Mouse (Mus musculus): Measurements from ENCODE around the gene Dock4. TPM values are rescaled to one million over a fixed set of nuclear protein-coding genes. Genes with fewer than 3 reads are reported as not detected.

Gene Dock4
- total and polyA plus RNA-seq, 2 experiments from 2014 or later: 15.5 to 28.6 TPM

GRCm38 (mm10) chr12:40415312-40415925 is 30.3 kb upstream of the Dock4 start:
- Histone ChIP-seq H3K9me3 (ENCODE audit: low read length) (no peaks in the 10 kb centered on the region), H3K4me3 (ENCODE audit: low read depth, low read length) (peak overlapping the region; percentile 14)
- peak; percentile 16 for DNase-seq (ENCODE audit: low spot score)

GRCm38 (mm10) chr12:40417257-40417656 is 28.5 kb upstream of the Dock4 start:
- no peak overlapping the region for H3K4me3 ChIP-seq (ENCODE audit: low read depth, low read length)
- ATAC-seq (ENCODE audit: low FRiP score) (no peak), DNase-seq (ENCODE audit: low spot score) (no peak)
- H3K4me1 ChIP-seq (ENCODE audit: insufficient read depth, low read length): peaks cover 8% of the 10 kb centered on the region; the same call in 1 of the 2 replicates
- H3K27me3 ChIP-seq (ENCODE audit: insufficient read depth, low read length): no peaks in the 10 kb centered on the region
- H3K27ac ChIP-seq (ENCODE audit: low read depth, low read length): no peak overlapping the region
- no peak overlapping the region for H3K9ac ChIP-seq (replicated peaks; ENCODE audit: low read length, poor library complexity, severe bottlenecking)
- no peak for TF ChIP-seq CTCF (IDR thresholded peaks at IDR 0.05)
- H3K36me3 ChIP-seq (ENCODE audit: insufficient read depth, low read length): no peaks in the 10 kb centered on the region
- no peaks in the 10 kb centered on the region for H3K9me3 ChIP-seq (ENCODE audit: low read length)
- H3K4me2 ChIP-seq (ENCODE audit: low read depth, low read length, poor library complexity, severe bottlenecking): no peak overlapping the region
- WGBS: 97% methylated on average over 4 of the region's 4 CpGs

More at GRCm38 (mm10) chr12:40415312-40415925, 30.3 kb upstream of the Dock4 start:
- TF ChIP-seq CTCF (IDR thresholded peaks at IDR 0.05): no peak; the same call in 1 of the 2 replicates
- H3K27me3 ChIP-seq (ENCODE audit: insufficient read depth, low read length): no peaks in the 10 kb centered on the region
- H3K4me2 ChIP-seq (ENCODE audit: low read depth, low read length, poor library complexity, severe bottlenecking): peak overlapping the region; percentile 41
- H3K4me1 ChIP-seq (ENCODE audit: insufficient read depth, low read length): peaks cover 8% of the 10 kb centered on the region; the same call in 1 of the 2 replicates
- 28% methylated on average over 8 of the region's 8 CpGs for WGBS
- no peak overlapping the region for H3K9ac ChIP-seq (replicated peaks; ENCODE audit: low read length, poor library complexity, severe bottlenecking)
- peak overlapping the region; percentile 83 for H3K27ac ChIP-seq (ENCODE audit: low read depth, low read length)
- no peaks in the 10 kb centered on the region for H3K36me3 ChIP-seq (ENCODE audit: insufficient read depth, low read length)
- peak; percentile 77 for ATAC-seq (ENCODE audit: low FRiP score)

- WGBS: 83% methylated on average over 1 of the region's 1 CpGs
- ATAC-seq (ENCODE audit: low FRiP score): no peak
- Histone ChIP-seq H3K9ac (replicated peaks; ENCODE audit: low read length, poor library complexity, severe bottlenecking) (no peak overlapping the region), H3K36me3 (ENCODE audit: insufficient read depth, low read length) (no peaks in the 10 kb centered on the region), H3K4me1 (ENCODE audit: insufficient read depth, low read length) (no peaks in the 10 kb centered on the region), H3K27me3 (ENCODE audit: insufficient read depth, low read length) (no peaks in the 10 kb centered on the region), H3K27ac (ENCODE audit: low read depth, low read length) (no peak overlapping the region), H3K4me3 (ENCODE audit: low read depth, low read length) (no peak overlapping the region), H3K4me2 (ENCODE audit: low read depth, low read length, poor library complexity, severe bottlenecking) (no peak overlapping the region), H3K9me3 (ENCODE audit: low read length) (no peaks in the 10 kb centered on the region)
- no peak for TF ChIP-seq CTCF (IDR thresholded peaks at IDR 0.05)
- no peak for DNase-seq (ENCODE audit: low spot score)
These were observed 20.8 kb upstream of the Dock4 start for GRCm38 (mm10) chr12:40424991-40425390.

- ATAC-seq (ENCODE audit: low FRiP score) (no peak), DNase-seq (ENCODE audit: low spot score) (no peak)
- Histone ChIP-seq H3K4me2 (ENCODE audit: low read depth, low read length, poor library complexity, severe bottlenecking) (no peak overlapping the region), H3K36me3 (ENCODE audit: insufficient read depth, low read length) (no peaks in the 10 kb centered on the region), H3K4me3 (ENCODE audit: low read depth, low read length) (no peak overlapping the region), H3K27me3 (ENCODE audit: insufficient read depth, low read length) (no peaks in the 10 kb centered on the region), H3K9ac (replicated peaks; ENCODE audit: low read length, poor library complexity, severe bottlenecking) (no peak overlapping the region), H3K4me1 (ENCODE audit: insufficient read depth, low read length) (no peaks in the 10 kb centered on the region), H3K27ac (ENCODE audit: low read depth, low read length) (no peak overlapping the region), H3K9me3 (ENCODE audit: low read length) (no peaks in the 10 kb centered on the region)
- no peak for TF ChIP-seq CTCF (IDR thresholded peaks at IDR 0.05)
- WGBS: 80% methylated on average over 10 of the region's 10 CpGs
These were observed 18.1 kb upstream of the Dock4 start for GRCm38 (mm10) chr12:40427606-40428005.

- no peak overlapping the region for H3K9ac ChIP-seq (replicated peaks; ENCODE audit: low read length, poor library complexity, severe bottlenecking)
- no peaks in the 10 kb centered on the region for H3K9me3 ChIP-seq (ENCODE audit: low read length)
- no peak overlapping the region for H3K27ac ChIP-seq (ENCODE audit: low read depth, low read length)
- no peak overlapping the region for H3K4me2 ChIP-seq (ENCODE audit: low read depth, low read length, poor library complexity, severe bottlenecking)
- 72% methylated on average over 3 of the region's 3 CpGs for WGBS
- no peaks in the 10 kb centered on the region for H3K36me3 ChIP-seq (ENCODE audit: insufficient read depth, low read length)
- ATAC-seq (ENCODE audit: low FRiP score) (no peak), DNase-seq (ENCODE audit: low spot score) (no peak)
- no peaks in the 10 kb centered on the region for H3K4me1 ChIP-seq (ENCODE audit: insufficient read depth, low read length)
- no peak overlapping the region for H3K4me3 ChIP-seq (ENCODE audit: low read depth, low read length)
- no peaks in the 10 kb centered on the region for H3K27me3 ChIP-seq (ENCODE audit: insufficient read depth, low read length)
- TF ChIP-seq CTCF (IDR thresholded peaks at IDR 0.05): no peak
These were observed 15.8 kb upstream of the Dock4 start for GRCm38 (mm10) chr12:40429976-40430375.

GRCm38 (mm10) chr12:40431075-40431474 is 14.7 kb upstream of the Dock4 start:
- Histone ChIP-seq H3K36me3 (ENCODE audit: insufficient read depth, low read length) (no peaks in the 10 kb centered on the region), H3K27me3 (ENCODE audit: insufficient read depth, low read length) (no peaks in the 10 kb centered on the region), H3K4me2 (ENCODE audit: low read depth, low read length, poor library complexity, severe bottlenecking) (no peak overlapping the region), H3K4me1 (ENCODE audit: insufficient read depth, low read length) (no peaks in the 10 kb centered on the region), H3K4me3 (ENCODE audit: low read depth, low read length) (no peak overlapping the region), H3K27ac (ENCODE audit: low read depth, low read length) (no peak overlapping the region), H3K9ac (replicated peaks; ENCODE audit: low read length, poor library complexity, severe bottlenecking) (no peak overlapping the region), H3K9me3 (ENCODE audit: low read length) (no peaks in the 10 kb centered on the region)
- DNase-seq (ENCODE audit: low spot score): no peak
- 55% methylated on average over 5 of the region's 5 CpGs for WGBS
- TF ChIP-seq CTCF (IDR thresholded peaks at IDR 0.05): no peak
- no peak for ATAC-seq (ENCODE audit: low FRiP score)
